Mouse (Mus musculus) c-Kit-positive CD71-positive TER-119-negative erythroid progenitor cells, embryonic 14.5 days (primary cell): ENCODE data around the gene Tpm3-rs7.
"Not testable (repeated sequence)": the region's sequence is repeated elsewhere in the genome, so short reads cannot be mapped to it uniquely, and the experiment has no call there.

Experiments used
- DNase-seq: peaks from one replicate; pipeline ENCODE4 v3.0.0-alpha.2; 2013; ENCODE audit warnings: low read depth

The Tpm3-rs7 gene

GRCm38 (mm10) chr14:113314499-113314898 lies at the start of gene Tpm3-rs7:
TSS of gene Tpm3-rs7 (plus strand) at chr14:113314608.
- not testable (repeated sequence) for DNase-seq

- no peak for DNase-seq
These were observed 2.6 kb downstream of the Tpm3-rs7 start for GRCm38 (mm10) chr14:113317023-113317422.

GRCm38 (mm10) chr14:113363361-113363760 lies 49.0 kb downstream of the Tpm3-rs7 start:
- DNase-seq: no peak
